Mouse (Mus musculus) ES-E14 (cell line): ENCODE data around the gene Cybb. TPM values are rescaled to one million over a fixed set of nuclear protein-coding genes. Genes with fewer than 3 reads are reported as not detected.

ENCODE experiments used
- DNase-seq: peaks from one replicate; pipeline ENCODE4 v3.0.0-alpha.2; 2013; ENCODE audit warnings: low read depth, low spot score
- H3K27ac ChIP-seq: 2 replicates; pipeline ENCODE4 v1.5.1; 2012; ENCODE audit warnings: low read depth, mild to moderate bottlenecking, low read length, moderate library complexity, mixed read lengths; ENCODE audit not compliant: poor library complexity, insufficient read depth, severe bottlenecking
- H3K36me3 ChIP-seq: 2 replicates; pipeline ENCODE4 v1.6.1; 2012; ENCODE audit warnings: mild to moderate bottlenecking, low read length, moderate library complexity, mixed read lengths; ENCODE audit not compliant: control insufficient read depth, poor library complexity, insufficient read depth, severe bottlenecking
- H3K4me1 ChIP-seq, 2 experiments: fragments of 150-350 bp in 1 of 2; sonication (generic) in 1 of 2; 2 replicates each; pipeline ENCODE4 v1.6.1; 2012; ENCODE audit warnings: low read length in 2 of 2, mild to moderate bottlenecking in 1 of 2, mixed read lengths in 1 of 2; ENCODE audit not compliant: control insufficient read depth in 2 of 2, insufficient read depth in 2 of 2, poor library complexity in 1 of 2
- H3K4me3 ChIP-seq, 2 experiments: fragments of 150-350 bp in 1 of 2; sonication (generic) in 1 of 2; 2 replicates each; pipeline ENCODE4 v1.5.1; 2012; ENCODE audit warnings: low read length in 2 of 2, low read depth in 1 of 2, mild to moderate bottlenecking in 1 of 2, mixed read lengths in 1 of 2; ENCODE audit not compliant: insufficient read depth in 1 of 2, poor library complexity in 1 of 2, severe bottlenecking in 1 of 2
- H3K9ac ChIP-seq: 2 replicates; pipeline ENCODE4 v1.6.1; 2012; ENCODE audit warnings: low read depth, mild to moderate bottlenecking, low read length, mixed read lengths; ENCODE audit not compliant: poor library complexity, insufficient read depth, severe bottlenecking
- H3K9me3 ChIP-seq: fragments of 150-350 bp; sonication (generic); 2 replicates; pipeline ENCODE4 v1.6.1; 2012; ENCODE audit warnings: low read depth, mild to moderate bottlenecking, low read length; ENCODE audit not compliant: control insufficient read depth, insufficient read depth
- CHD2 ChIP-seq: IDR thresholded peaks from 2 replicates; pipeline ENCODE4 v1.6.1; 2014; ENCODE audit warnings: mild to moderate bottlenecking, low read depth, low read length, inconsistent platforms
- HCFC1 ChIP-seq: IDR thresholded peaks from 2 replicates; pipeline ENCODE4 v1.6.1; 2012; ENCODE audit warnings: low read length, inconsistent platforms, borderline replicate concordance; ENCODE audit not compliant: insufficient read depth
- MAFK ChIP-seq: IDR thresholded peaks from 2 replicates; pipeline ENCODE4 v1.6.1; 2014; ENCODE audit warnings: mild to moderate bottlenecking, low read depth, low read length, inconsistent platforms; ENCODE audit not compliant: insufficient read depth
- ZC3H11A ChIP-seq: IDR thresholded peaks from 2 replicates; pipeline ENCODE4 v1.6.1; 2012; ENCODE audit warnings: low read depth, mild to moderate bottlenecking, inconsistent platforms, low read length, borderline replicate concordance
- ZNF384 ChIP-seq: IDR thresholded peaks from 2 replicates; pipeline ENCODE4 v1.6.1; 2012; ENCODE audit warnings: low read depth, low read length, inconsistent platforms
- in situ Hi-C, 2 experiments: fragments of 600-800 bp; cut with MboI; formaldehyde crosslinking; loops; one replicate each; pipeline ENCODE4 v1.15.1; 2025; ENCODE audit warnings: low sequenced_read_pairs in 2 of 2, inconsistent platforms in 1 of 2; ENCODE audit not compliant: unreplicated experiment in 2 of 2
- total RNA-seq: library from RNA; depleted of rRNA; stranded (reverse); fragments of 300-350 nt; gene quantifications from 2 replicates; pipeline ENCODE4 v1.2.3, GENCODE M21; 2012

Gene Cybb
- total RNA-seq, 1 experiment, result 2.7 TPM

DNA sequence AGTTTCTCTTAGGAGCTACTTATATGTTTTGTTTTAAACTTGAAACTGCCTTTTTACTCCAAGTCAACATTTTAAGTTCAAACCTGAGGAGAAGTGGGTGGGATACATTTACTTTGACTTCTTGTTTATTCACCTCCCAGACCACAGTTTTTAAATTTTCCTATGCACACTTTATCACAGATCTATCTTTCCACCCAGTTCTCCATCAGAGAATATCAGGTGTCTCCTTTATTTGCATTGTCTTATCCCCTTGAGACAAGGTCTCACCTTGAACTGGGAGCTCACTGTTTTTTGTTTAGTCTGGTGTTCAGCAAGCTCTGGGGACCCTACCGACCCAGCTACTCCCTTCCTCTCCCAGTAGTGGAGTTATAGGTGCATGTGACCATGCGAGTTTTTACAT, 21.7 kb downstream of the Cybb start:
- Histone ChIP-seq H3K9ac (no peak overlapping the region), H3K36me3 (no peaks in the 10 kb centered on the region), H3K27ac (no peak overlapping the region), H3K9me3 (no peaks in the 10 kb centered on the region), H3K4me1 (no peaks in the 10 kb centered on the region), H3K4me3 (no peak overlapping the region)
- no peak for TF ChIP-seq ZC3H11A
- no peak for TF ChIP-seq CHD2
- no peak for TF ChIP-seq HCFC1
- no peak for TF ChIP-seq ZNF384
- TF ChIP-seq MAFK, result no peak
- DNase-seq, result no peak
- in situ Hi-C loops, result no loop called here

GRCm38 (mm10) chrX:9462671-9463070, 24.9 kb downstream of the Cybb start:
- H3K27ac ChIP-seq, result no peak overlapping the region
- no peaks in the 10 kb centered on the region for H3K36me3 ChIP-seq
- H3K4me1 ChIP-seq, result no peaks in the 10 kb centered on the region
- H3K9ac ChIP-seq, result no peak overlapping the region
- no peak for DNase-seq
- TF ChIP-seq ZC3H11A (no peak), HCFC1 (no peak), CHD2 (no peak), MAFK (no peak), ZNF384 (no peak)
- no peak overlapping the region for H3K4me3 ChIP-seq
- in situ Hi-C loops, result no loop called here
- no peaks in the 10 kb centered on the region for H3K9me3 ChIP-seq

- Histone ChIP-seq H3K36me3 (no peaks in the 10 kb centered on the region), H3K9ac (no peak overlapping the region), H3K4me1 (no peaks in the 10 kb centered on the region), H3K4me3 (no peak overlapping the region), H3K27ac (no peak overlapping the region), H3K9me3 (no peaks in the 10 kb centered on the region)
- TF ChIP-seq ZNF384 (no peak), ZC3H11A (no peak), HCFC1 (no peak), MAFK (no peak), CHD2 (no peak)
- in situ Hi-C loops, result no loop called here
- DNase-seq, result no peak
These were observed 26.2 kb downstream of the Cybb start for GRCm38 (mm10) chrX:9461399-9461798.

DNA sequence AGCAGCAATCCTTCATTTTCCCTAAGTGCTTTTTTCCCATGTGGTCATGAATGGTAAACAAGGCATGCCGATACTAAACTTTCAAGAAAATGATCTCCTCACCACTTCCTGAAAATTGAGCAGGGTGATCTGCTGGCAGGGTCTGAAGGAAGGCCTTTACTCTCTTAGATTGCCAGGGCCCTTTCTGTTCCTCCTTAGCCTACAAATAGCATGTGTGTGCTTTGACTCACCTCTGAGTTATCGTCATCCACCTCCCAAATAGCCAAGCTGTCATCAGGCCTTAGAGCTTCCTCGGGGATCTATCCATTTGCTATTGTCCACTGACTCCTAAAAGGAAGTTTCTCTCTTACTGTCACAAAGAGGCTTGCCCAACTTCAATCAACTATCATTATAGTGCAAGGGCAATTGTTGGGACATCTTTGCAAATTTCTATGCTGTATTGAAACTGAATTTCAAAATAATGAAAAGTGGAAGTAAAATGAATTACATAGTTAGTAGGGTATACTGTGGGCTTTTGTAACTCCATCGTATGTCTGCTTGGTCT, 27.1 kb downstream of the Cybb start:
- Histone ChIP-seq H3K4me1 (no peaks in the 10 kb centered on the region), H3K9ac (no peak overlapping the region), H3K4me3 (no peak overlapping the region), H3K36me3 (no peaks in the 10 kb centered on the region), H3K27ac (no peak overlapping the region), H3K9me3 (no peaks in the 10 kb centered on the region)
- TF ChIP-seq ZNF384 (no peak), MAFK (no peak), ZC3H11A (no peak)
- DNase-seq, result no peak
- in situ Hi-C loops, result no loop called here

GRCm38 (mm10) chrX:9452375-9452774, 35.2 kb downstream of the Cybb start:
- in situ Hi-C loops, result no loop called here

More at GRCm38 (mm10) chrX:9452375-9452774, 35.2 kb downstream of the Cybb start:
- no peak overlapping the region for H3K27ac ChIP-seq
- H3K36me3 ChIP-seq, result no peaks in the 10 kb centered on the region
- H3K9ac ChIP-seq, result no peak overlapping the region
- DNase-seq, result no peak
- no peak overlapping the region for H3K4me3 ChIP-seq
- H3K4me1 ChIP-seq, result no peaks in the 10 kb centered on the region
- no peaks in the 10 kb centered on the region for H3K9me3 ChIP-seq
- TF ChIP-seq CHD2 (no peak), ZC3H11A (no peak), HCFC1 (no peak), ZNF384 (no peak), MAFK (no peak)
